Mouse (Mus musculus) C2C12 (cell line): ENCODE measurements around the gene Ackr3.

Experiments used
- CEBPB ChIP-seq: IDR thresholded peaks from one replicate; pipeline ENCODE4 v1.6.1; 2011; ENCODE audit warnings: low read depth, mild to moderate bottlenecking, control low read depth, moderate library complexity
- CTCF ChIP-seq: IDR thresholded peaks from one replicate; pipeline ENCODE4 v1.5.1; 2011; ENCODE audit not compliant: control insufficient read depth, insufficient read depth, insufficient read length
- FOSL1 ChIP-seq: IDR thresholded peaks from one replicate; pipeline ENCODE4 v1.8.0; 2011; ENCODE audit warnings: mild to moderate bottlenecking, low read length; ENCODE audit not compliant: poor library complexity, insufficient read depth, severe bottlenecking
- MAX ChIP-seq: IDR thresholded peaks from one replicate; pipeline ENCODE4 v1.6.1; 2011; ENCODE audit warnings: mild to moderate bottlenecking, control low read depth
- MYOD1 ChIP-seq: IDR thresholded peaks from one replicate; pipeline ENCODE4 v1.6.1; 2011; ENCODE audit warnings: low read depth; ENCODE audit not compliant: control insufficient read depth, insufficient read length
- MYOG ChIP-seq: IDR thresholded peaks from one replicate; pipeline ENCODE4 v1.6.1; 2011; ENCODE audit not compliant: control insufficient read depth, insufficient read length; ENCODE audit errors: extremely low read depth
- USF1 ChIP-seq: IDR thresholded peaks from one replicate; pipeline ENCODE4 v1.6.1; 2011; ENCODE audit warnings: low read depth, mild to moderate bottlenecking, control low read depth, moderate library complexity

DNA sequence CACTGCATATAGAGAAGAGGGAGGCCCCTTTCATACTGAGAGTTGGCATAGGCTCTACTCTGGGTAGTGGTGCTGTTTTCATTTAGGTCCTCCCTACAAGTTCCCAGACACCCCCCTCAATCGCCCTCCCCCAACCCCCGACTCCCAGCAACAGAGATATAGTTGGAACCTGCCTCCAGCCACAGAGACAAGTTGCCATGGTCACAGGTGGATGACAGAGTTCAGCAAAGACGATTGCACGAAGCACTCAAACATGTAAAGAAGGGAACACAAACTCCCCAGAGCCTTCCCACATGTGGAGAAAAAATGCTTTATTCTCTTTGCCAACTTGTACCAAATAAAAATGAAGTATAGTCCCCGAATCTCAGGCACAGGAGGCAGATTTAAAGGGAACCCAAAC is 21.3 kb upstream of the Ackr3 start:
- TF ChIP-seq CTCF = no peak
- no peak for TF ChIP-seq FOSL1
- TF ChIP-seq CEBPB = no peak
- TF ChIP-seq USF1 = no peak
- TF ChIP-seq MAX = no peak
- TF ChIP-seq MYOG = no peak
- TF ChIP-seq MYOD1 = no peak
